ENCODE assay signal across 28 mouse cellular contexts in genomic region chr7:45793240-45793639, GRCm38 (mm10). TPM values are rescaled to one million over a fixed set of nuclear protein-coding genes. Genes with fewer than 3 reads are reported as not detected.
DNase-seq lines count a peak whose midpoint lies in the region; ATAC-seq and TF ChIP-seq lines count a peak whose summit lies in the region.
"Had no signal": no experiment of that assay in that cellular context is flagged by ENCODE, and none has a peak within 500 bp of the region (broad histone marks: within the 10 kb centered on the region; RNA-seq: fewer than 3 reads in every experiment).

No protein-coding gene starts in this region.

- no peak for TF ChIP-seq CTCF in E14TG2a.4 (conservative IDR thresholded peaks at IDR 0.05; ENCODE audit: low read length)

- peaks cover 77% of the 10 kb centered on the region for H3K27me3 ChIP-seq in heart, embryonic 10.5 days (ENCODE audit: insufficient read depth, poor library complexity, severe bottlenecking)
- H3K27me3 ChIP-seq in E14TG2a.4 (ENCODE audit: insufficient read depth, low read length) = peaks cover 31% of the 10 kb centered on the region

- H3K4me1 ChIP-seq in heart, embryonic 10.5 days = peaks cover 10% of the 10 kb centered on the region
- peaks cover 59% of the 10 kb centered on the region for H3K4me1 ChIP-seq in E14TG2a.4 (replicated peaks; ENCODE audit: low read depth, low read length)

- H3K4me3 ChIP-seq in heart, embryonic 10.5 days = no peak overlapping the region
- peak overlapping the region; percentile 71 for H3K4me3 ChIP-seq in E14TG2a.4 (replicated peaks; ENCODE audit: low read length)
- H3K4me3 ChIP-seq: embryonic facial prominence, embryonic 12.5 days; embryonic facial prominence, embryonic 15.5 days; forebrain, embryonic 12.5 days; forebrain, embryonic 15.5 days; heart, embryonic 12.5 days; heart, embryonic 15.5 days; hindbrain, embryonic 10.5 days; hindbrain, embryonic 13.5 days; intestine, embryonic 15.5 days had no signal

- peak; percentile 16 to 48 for DNase-seq in adrenal gland, adult (ENCODE audit: inconsistent age in 2 of 2, low spot score in 1 of 2)
- DNase-seq in adrenal gland, postnatal 36 days = no peak
- DNase-seq in adrenal gland, postnatal 14 days = peak; percentile 59
- no peak for DNase-seq in adrenal gland, adult 8-10 months
- DNase-seq in heart, adult 11 months = peak; percentile 80
- DNase-seq in heart, embryonic 10.5 days (ENCODE audit: low spot score) = no peak
- DNase-seq: gastrocnemius, postnatal 10 days; gastrocnemius, postnatal 36 days; heart, postnatal 10 days; heart, postnatal 36 days; kidney, adult 11 months; kidney, adult 8-10 months had no signal

- no peak overlapping the region for H3K27ac ChIP-seq in heart, embryonic 10.5 days
- H3K27ac ChIP-seq: embryonic facial prominence, embryonic 12.5 days; embryonic facial prominence, embryonic 15.5 days; forebrain, embryonic 12.5 days; forebrain, embryonic 15.5 days; heart, embryonic 15.5 days; hindbrain, embryonic 10.5 days; hindbrain, embryonic 13.5 days; intestine, embryonic 15.5 days had no signal

- peaks cover 54% of the 10 kb centered on the region for H3K36me3 ChIP-seq in heart, embryonic 10.5 days
- H3K36me3 ChIP-seq in E14TG2a.4 (ENCODE audit: insufficient read depth, low read length) = peaks cover 28% of the 10 kb centered on the region
- H3K36me3 ChIP-seq: heart, embryonic 15.5 days; intestine, embryonic 15.5 days had no signal

- H3K9me3 ChIP-seq in heart, embryonic 10.5 days = no peaks in the 10 kb centered on the region
- H3K9me3 ChIP-seq in E14TG2a.4 (ENCODE audit: low read length) = peaks cover 5% of the 10 kb centered on the region; the same call in 1 of the 2 replicates
- H3K9me3 ChIP-seq: embryonic facial prominence, embryonic 12.5 days; embryonic facial prominence, embryonic 15.5 days; forebrain, embryonic 12.5 days; forebrain, embryonic 15.5 days; heart, embryonic 12.5 days; heart, embryonic 15.5 days; hindbrain, embryonic 10.5 days; hindbrain, embryonic 13.5 days; intestine, embryonic 15.5 days had no signal

- ATAC-seq in activated CD4-positive, CD25-positive, alpha-beta regulatory T cell, adult 4 months = no peak
- ATAC-seq: forebrain, embryonic 15.5 days; hindbrain, embryonic 16.5 days; intestine, embryonic 15.5 days had no signal

- 63% methylated on average over 24 of the region's 24 CpGs for WGBS in heart, embryonic 10.5 days

RNA-seq across cellular contexts. Expression of gene Sult2b1, which starts 8.8 kb away (rescaled TPM):
- 1 to 10 TPM; 1.1 to 1.4 TPM for total RNA-seq in adrenal gland, postnatal 36 days (2021)
- total RNA-seq in adrenal gland, postnatal 14 days (2021) = 0.52 and 1.0 TPM in 2 replicates
- total RNA-seq in adrenal gland, adult 8-10 months (2022) = 1 to 10 TPM in 2 of 4 experiments, under 1 TPM in 2; 0.52 to 4.5 (median 1.8) TPM
- polyA plus RNA-seq in heart, embryonic 10.5 days (2016; fragmentation: Nextera tagmentation; extraction: Ambion mirVana) = 0.46 and 0.79 TPM in 2 replicates
- polyA plus RNA-seq in activated CD4-positive, CD25-positive, alpha-beta regulatory T cell, adult 4 months (2017; shearing (Covaris generic)) = 1 to 10 TPM; 2.5 to 6.6 TPM
- total RNA-seq: gastrocnemius, adult 18-20 months; gastrocnemius, postnatal 10 days; gastrocnemius, postnatal 36 days; heart, adult 8-10 months; heart, postnatal 10 days; heart, postnatal 36 days had no signal

RNA-seq across cellular contexts. Expression of gene Lmtk3, which starts 9.7 kb away (rescaled TPM):
- total RNA-seq in adrenal gland, postnatal 36 days (2021) = 1 to 10 TPM; 6.1 to 8.5 TPM
- total RNA-seq in adrenal gland, postnatal 14 days (2021) = 7.5 and 9.9 TPM in 2 replicates
- 10 to 100 TPM in 3 of 4 experiments, 1 to 10 TPM in 1; 8.9 to 24.9 (median 15.5) TPM for total RNA-seq in adrenal gland, adult 8-10 months (2022)
- polyA plus RNA-seq in heart, embryonic 10.5 days (2016; fragmentation: Nextera tagmentation; extraction: Ambion mirVana) = 0.57 and 1.8 TPM in 2 replicates
- not detected for polyA plus RNA-seq in activated CD4-positive, CD25-positive, alpha-beta regulatory T cell, adult 4 months (2017; shearing (Covaris generic))
- total RNA-seq: common myeloid progenitor, adult 5-6 weeks; gastrocnemius, adult 18-20 months; gastrocnemius, postnatal 36 days; granulocyte monocyte progenitor cell, adult 5-6 weeks had no signal
- polyA plus RNA-seq: heart, embryonic 15.5 days had no signal

RNA-seq across cellular contexts. Expression of gene Cyth2, which starts 21.1 kb away (rescaled TPM):
- total RNA-seq in adrenal gland, postnatal 36 days (2021) = 100 to 1,000 TPM; 121 to 125 TPM
- 97.5 and 114 TPM in 2 replicates for total RNA-seq in adrenal gland, postnatal 14 days (2021)
- 100 to 1,000 TPM; 112 to 140 (median 122) TPM for total RNA-seq in adrenal gland, adult 8-10 months (2022)
- polyA plus RNA-seq in heart, embryonic 10.5 days (2016; fragmentation: Nextera tagmentation; extraction: Ambion mirVana) = 99.1 and 124 TPM in 2 replicates
- polyA plus RNA-seq in activated CD4-positive, CD25-positive, alpha-beta regulatory T cell, adult 4 months (2017; shearing (Covaris generic)) = 10 to 100 TPM; 13.0 to 14.4 TPM

RNA-seq across cellular contexts. Expression of gene Kcnj14, which starts 31.3 kb away (rescaled TPM):
- total RNA-seq in adrenal gland, postnatal 36 days (2021) = under 1 TPM; 0.16 to 0.53 TPM
- 0.48 and 0.60 TPM in 2 replicates for total RNA-seq in adrenal gland, postnatal 14 days (2021)
- under 1 TPM; 0.17 to 0.65 (median 0.36) TPM for total RNA-seq in adrenal gland, adult 8-10 months (2022)
- polyA plus RNA-seq in heart, embryonic 10.5 days (2016; fragmentation: Nextera tagmentation; extraction: Ambion mirVana) = 0.90 and 1.4 TPM in 2 replicates
- polyA plus RNA-seq in activated CD4-positive, CD25-positive, alpha-beta regulatory T cell, adult 4 months (2017; shearing (Covaris generic)) = not detected
- total RNA-seq: common myeloid progenitor, adult 5-6 weeks had no signal

RNA-seq across cellular contexts. Expression of gene Grwd1, which starts 37.5 kb away (rescaled TPM):
- total RNA-seq in adrenal gland, postnatal 36 days (2021) = 10 to 100 TPM; 27.1 to 36.0 TPM
- 28.0 and 29.9 TPM in 2 replicates for total RNA-seq in adrenal gland, postnatal 14 days (2021)
- 10 to 100 TPM; 24.8 to 31.5 (median 30.0) TPM for total RNA-seq in adrenal gland, adult 8-10 months (2022)
- polyA plus RNA-seq in heart, embryonic 10.5 days (2016; fragmentation: Nextera tagmentation; extraction: Ambion mirVana) = 69.8 and 97.9 TPM in 2 replicates
- polyA plus RNA-seq in activated CD4-positive, CD25-positive, alpha-beta regulatory T cell, adult 4 months (2017; shearing (Covaris generic)) = 10 to 100 TPM; 16.1 to 25.3 TPM

Comparison
In these comparisons a context has a peak if more than half of its experiments do, and no peak if none do; other contexts are left out.
1. DNase-seq: peak in adrenal gland, adult (2 of 2), adrenal gland, postnatal 14 days (single experiment) and heart, adult 11 months (single experiment); none in adrenal gland, postnatal 36 days (0 of 2), adrenal gland, adult 8-10 months (single experiment) and heart, embryonic 10.5 days (single experiment).